Mouse (Mus musculus) WW6 (cell line): Measurements from ENCODE around the gene Il1r1.

ENCODE experiments used
- DNase-seq: peaks from one replicate; pipeline ENCODE4 v3.0.0-alpha.2; 2013; ENCODE audit warnings: low read depth, low spot score

The Il1r1 gene

GRCm38 (mm10) chr1:40231116-40231515, 6.2 kb downstream of the Il1r1 start:
- DNase-seq: no peak

GRCm38 (mm10) chr1:40233217-40233616, 8.3 kb downstream of the Il1r1 start:
- DNase-seq: no peak

GRCm38 (mm10) chr1:40233621-40234020, 8.7 kb downstream of the Il1r1 start:
- no peak for DNase-seq

GRCm38 (mm10) chr1:40235597-40236249, 10.8 kb downstream of the Il1r1 start:
- no peak for DNase-seq

- DNase-seq: no peak
Observed at GRCm38 (mm10) chr1:40236694-40237093, 11.8 kb downstream of the Il1r1 start.

- DNase-seq: no peak
Observed at GRCm38 (mm10) chr1:40237094-40237493, 12.2 kb downstream of the Il1r1 start.

- no peak for DNase-seq
Observed at GRCm38 (mm10) chr1:40240353-40241092, 15.6 kb downstream of the Il1r1 start.

GRCm38 (mm10) chr1:40242717-40243116, 17.8 kb downstream of the Il1r1 start:
- no peak for DNase-seq

- no peak for DNase-seq
Observed at GRCm38 (mm10) chr1:40243561-40243998, 18.7 kb downstream of the Il1r1 start.

- no peak for DNase-seq
Observed at GRCm38 (mm10) chr1:40250425-40250824, 25.5 kb downstream of the Il1r1 start.

GRCm38 (mm10) chr1:40252507-40252906, 27.6 kb downstream of the Il1r1 start:
- DNase-seq: no peak

GRCm38 (mm10) chr1:40253940-40254339, 29.1 kb downstream of the Il1r1 start:
- DNase-seq: no peak

GRCm38 (mm10) chr1:40254347-40255057, 29.6 kb downstream of the Il1r1 start:
- no peak for DNase-seq

- no peak for DNase-seq
Observed at GRCm38 (mm10) chr1:40262441-40263121, 37.7 kb downstream of the Il1r1 start.

- no peak for DNase-seq
Observed at GRCm38 (mm10) chr1:40263122-40263498, 38.2 kb downstream of the Il1r1 start.

- DNase-seq: no peak
Observed at GRCm38 (mm10) chr1:40263679-40264078, 38.8 kb downstream of the Il1r1 start.

GRCm38 (mm10) chr1:40265301-40265835, 40.5 kb downstream of the Il1r1 start:
- no peak for DNase-seq

GRCm38 (mm10) chr1:40266431-40267260, 41.8 kb downstream of the Il1r1 start:
- peak; percentile 34 for DNase-seq

- DNase-seq: no peak
Observed at GRCm38 (mm10) chr1:40267846-40268245, 43.0 kb downstream of the Il1r1 start.

- no peak for DNase-seq
Observed at GRCm38 (mm10) chr1:40268536-40268935, 43.7 kb downstream of the Il1r1 start.

GRCm38 (mm10) chr1:40270415-40270814, 45.5 kb downstream of the Il1r1 start:
- DNase-seq: no peak
